Mouse (Mus musculus) heart, postnatal 10 days (tissue): ENCODE results near the gene Abcc8. TPM values are rescaled to one million over a fixed set of nuclear protein-coding genes. Genes with fewer than 3 reads are reported as not detected.

Experiments
- DNase-seq, 2 experiments: peaks; one replicate each; pipeline ENCODE4 v3.0.0; 2021
- intact Hi-C: fragments of 180-260 bp; cut with DNase I; formaldehyde crosslinking; loops from one replicate; pipeline ENCODE4 v1.15.1; 2025
- total RNA-seq, 2 experiments: library from RNA; stranded (reverse); gene quantifications; 2 replicates each; pipeline ENCODE4 v1.2.3; 2021

Gene Abcc8
- total RNA-seq, 2 experiments from 2014 or later, result 64.1 to 72.6 TPM

GRCm38 (mm10) chr7:46157746-46158145 is 22.1 kb downstream of the Abcc8 start:
- intact Hi-C loops, result no loop called here

GRCm38 (mm10) chr7:46154498-46155488 is 25.0 kb downstream of the Abcc8 start:
- intact Hi-C loops, result no loop called here
- no peak for DNase-seq

More at GRCm38 (mm10) chr7:46157746-46158145, 22.1 kb downstream of the Abcc8 start:
- DNase-seq, result no peak

GRCm38 (mm10) chr7:46152819-46153351 is 26.9 kb downstream of the Abcc8 start:
- DNase-seq, result peak; percentile 22 to 54

GRCm38 (mm10) chr7:46147417-46147816 is 32.4 kb downstream of the Abcc8 start:
- intact Hi-C loops, result no loop called here
- no peak for DNase-seq

More at GRCm38 (mm10) chr7:46152819-46153351, 26.9 kb downstream of the Abcc8 start:
- intact Hi-C loops, result no loop called here

GRCm38 (mm10) chr7:46146675-46147308 is 33.0 kb downstream of the Abcc8 start:
- intact Hi-C loops, result no loop called here
- DNase-seq, result no peak

GRCm38 (mm10) chr7:46144061-46144460 is 35.8 kb downstream of the Abcc8 start:
- intact Hi-C loops, result no loop called here

GRCm38 (mm10) chr7:46138329-46138930 is 41.4 kb downstream of the Abcc8 start:
- intact Hi-C loops, result no loop called here
- DNase-seq, result no peak

More at GRCm38 (mm10) chr7:46144061-46144460, 35.8 kb downstream of the Abcc8 start:
- no peak for DNase-seq

GRCm38 (mm10) chr7:46133858-46134257 is 46.0 kb downstream of the Abcc8 start:
- peak; percentile 54 to 67 for DNase-seq
- intact Hi-C loops, result loop anchor here (2.0 kb wide), 1 partner anchor 37 kb away; no protein-coding TSS in a partner anchor

- DNase-seq, result no peak
- intact Hi-C loops, result no loop called here
These were observed 47.6 kb downstream of the Abcc8 start for GRCm38 (mm10) chr7:46132229-46132628.

- no peak for DNase-seq
- intact Hi-C loops, result no loop called here
These were observed 48.0 kb downstream of the Abcc8 start for GRCm38 (mm10) chr7:46131806-46132205.

- intact Hi-C loops, result no loop called here
- no peak for DNase-seq
These were observed 48.6 kb downstream of the Abcc8 start for GRCm38 (mm10) chr7:46131266-46131665.

- DNase-seq, result no peak
- intact Hi-C loops, result no loop called here
These were observed 49.1 kb downstream of the Abcc8 start for GRCm38 (mm10) chr7:46130723-46131122.

- intact Hi-C loops, result no loop called here
- DNase-seq, result no peak
These were observed 50.2 kb downstream of the Abcc8 start for GRCm38 (mm10) chr7:46129463-46130179.

GRCm38 (mm10) chr7:46128196-46128595 is 51.6 kb downstream of the Abcc8 start:
- intact Hi-C loops, result no loop called here
- no peak for DNase-seq

- peak; percentile 46 to 54 for DNase-seq
These were observed 54.5 kb downstream of the Abcc8 start for GRCm38 (mm10) chr7:46125340-46125739.

GRCm38 (mm10) chr7:46124460-46124859 is 55.4 kb downstream of the Abcc8 start:
- no peak for DNase-seq
- intact Hi-C loops, result no loop called here

More at GRCm38 (mm10) chr7:46125340-46125739, 54.5 kb downstream of the Abcc8 start:
- intact Hi-C loops, result no loop called here

- no peak for DNase-seq
- intact Hi-C loops, result no loop called here
These were observed 56.9 kb downstream of the Abcc8 start for GRCm38 (mm10) chr7:46122964-46123363.

- no peak for DNase-seq
- intact Hi-C loops, result no loop called here
These were observed 62.8 kb downstream of the Abcc8 start for GRCm38 (mm10) chr7:46117035-46117434.

GRCm38 (mm10) chr7:46116118-46116581 is 63.7 kb downstream of the Abcc8 start:
- peak; percentile 79 to 87 for DNase-seq
- intact Hi-C loops, result no loop called here

- peak in 1 of 2 experiments; percentile 36 for DNase-seq
- intact Hi-C loops, result no loop called here
These were observed 66.4 kb downstream of the Abcc8 start for GRCm38 (mm10) chr7:46113435-46113834.
